Mouse (Mus musculus) neural tube, embryonic 13.5 days (tissue): ENCODE results near the gene Kifc3. TPM values are rescaled to one million over a fixed set of nuclear protein-coding genes. Genes with fewer than 3 reads are reported as not detected.

Source experiments
- ATAC-seq: fragments of 200-750 bp; cut with Nextera tagmentation; 2 replicates; pipeline ENCODE4 v1.8.0; 2017; ENCODE audit warnings: low read depth, mild to moderate bottlenecking, moderate TSS enrichment, moderate library complexity
- H3K27ac ChIP-seq: fragments of 300-500 bp; sonication (generic); replicated peaks from 2 replicates; pipeline ENCODE4 v1.5.1; 2015; ENCODE audit warnings: moderate library complexity, mild to moderate bottlenecking, inconsistent platforms
- H3K27me3 ChIP-seq: fragments of 300-500 bp; sonication (generic); 2 replicates; pipeline ENCODE4 v1.6.1; 2015; ENCODE audit warnings: mild to moderate bottlenecking, inconsistent platforms
- H3K36me3 ChIP-seq: fragments of 300-500 bp; sonication (generic); 2 replicates; pipeline ENCODE4 v1.6.1; 2015; ENCODE audit warnings: mild to moderate bottlenecking, inconsistent platforms
- H3K4me1 ChIP-seq: fragments of 300-500 bp; sonication (generic); replicated peaks from 2 replicates; pipeline ENCODE4 v1.6.1; 2015; ENCODE audit warnings: inconsistent platforms
- H3K4me2 ChIP-seq: fragments of 300-500 bp; sonication (generic); 2 replicates; pipeline ENCODE4 v1.6.1; 2015; ENCODE audit warnings: inconsistent platforms, mild to moderate bottlenecking, moderate library complexity
- H3K4me3 ChIP-seq: fragments of 300-500 bp; sonication (generic); 2 replicates; pipeline ENCODE4 v1.5.1; 2015; ENCODE audit warnings: mild to moderate bottlenecking, inconsistent platforms
- H3K9ac ChIP-seq: fragments of 300-500 bp; sonication (generic); 2 replicates; pipeline ENCODE4 v1.6.1; 2015; ENCODE audit warnings: moderate library complexity, mild to moderate bottlenecking, inconsistent platforms
- H3K9me3 ChIP-seq: fragments of 300-500 bp; sonication (generic); 2 replicates; pipeline ENCODE4 v1.6.1; 2016; ENCODE audit warnings: inconsistent platforms
- WGBS: fragments of 180-500 bp; shearing (Covaris S2); methylation state at CpG from one replicate; pipeline ENCODE4 v1.1.7; 2015; 5-methylcytosine and 5-hydroxymethylcytosine counted together
- polyA plus RNA-seq: library from polyadenylated mRNA; unstranded; fragments of >200 nt; fragmentation: Nextera tagmentation; extraction: Ambion mirVana; gene quantifications from 2 replicates; pipeline ENCODE4 v1.2.1, GENCODE M21; 2015

Gene Kifc3
- polyA plus RNA-seq, 1 experiment from 2014 or later: 17.8 TPM

GRCm38 (mm10) chr8:95226251-95227150 is 23.9 kb upstream of the Kifc3 start:
- WGBS: 46% methylated on average over 7 of the region's 7 CpGs
- ATAC-seq: no peak

GRCm38 (mm10) chr8:95223969-95224368 is 21.4 kb upstream of the Kifc3 start:
- Histone ChIP-seq H3K27me3 (no peaks in the 10 kb centered on the region), H3K27ac (no peak overlapping the region), H3K4me1 (peaks cover 14% of the 10 kb centered on the region), H3K4me2 (no peak overlapping the region), H3K9me3 (no peaks in the 10 kb centered on the region), H3K36me3 (no peaks in the 10 kb centered on the region), H3K9ac (no peak overlapping the region), H3K4me3 (no peak overlapping the region)
- 94% methylated on average over 5 of the region's 5 CpGs for WGBS
- ATAC-seq: no peak

More at GRCm38 (mm10) chr8:95226251-95227150, 23.9 kb upstream of the Kifc3 start:
- peaks cover 9% of the 10 kb centered on the region; the same call in 1 of the 2 replicates for H3K4me1 ChIP-seq
- no peak overlapping the region for H3K9ac ChIP-seq
- H3K4me2 ChIP-seq: no peak overlapping the region
- no peaks in the 10 kb centered on the region for H3K27me3 ChIP-seq
- H3K36me3 ChIP-seq: no peaks in the 10 kb centered on the region
- no peak overlapping the region for H3K27ac ChIP-seq
- no peaks in the 10 kb centered on the region for H3K9me3 ChIP-seq
- no peak overlapping the region for H3K4me3 ChIP-seq

- Histone ChIP-seq H3K9me3 (no peaks in the 10 kb centered on the region), H3K4me3 (no peak overlapping the region), H3K36me3 (no peaks in the 10 kb centered on the region), H3K4me2 (no peak overlapping the region), H3K4me1 (peaks cover 5% of the 10 kb centered on the region; the same call in 1 of the 2 replicates), H3K27me3 (no peaks in the 10 kb centered on the region), H3K9ac (0 out of 2 replicates have a peak overlapping the region, but pooled peaks have one; percentile 3), H3K27ac (no peak overlapping the region)
- 53% methylated on average over 2 of the region's 2 CpGs for WGBS
- ATAC-seq: no peak
Measured at GRCm38 (mm10) chr8:95221045-95221444, 18.4 kb upstream of the Kifc3 start.

- no peak overlapping the region for H3K4me3 ChIP-seq
- H3K9me3 ChIP-seq: no peaks in the 10 kb centered on the region
- no peak overlapping the region for H3K4me2 ChIP-seq
- WGBS: 39% methylated on average over 4 of the region's 7 CpGs
- H3K9ac ChIP-seq: 0 out of 2 replicates have a peak overlapping the region, but pooled peaks have one; percentile 3
- no peaks in the 10 kb centered on the region for H3K36me3 ChIP-seq
- no peak for ATAC-seq
- no peaks in the 10 kb centered on the region for H3K27me3 ChIP-seq
- H3K27ac ChIP-seq: no peak overlapping the region
- H3K4me1 ChIP-seq: peaks cover 5% of the 10 kb centered on the region; the same call in 1 of the 2 replicates
Measured at GRCm38 (mm10) chr8:95220571-95220998, 18.0 kb upstream of the Kifc3 start.

GRCm38 (mm10) chr8:95219623-95220022 is 17.0 kb upstream of the Kifc3 start:
- H3K36me3 ChIP-seq: no peaks in the 10 kb centered on the region
- H3K4me3 ChIP-seq: no peak overlapping the region
- ATAC-seq: no peak
- WGBS: 88% methylated on average over 8 of the region's 8 CpGs
- H3K4me1 ChIP-seq: peaks cover 5% of the 10 kb centered on the region; the same call in 1 of the 2 replicates
- H3K4me2 ChIP-seq: no peak overlapping the region
- H3K27me3 ChIP-seq: no peaks in the 10 kb centered on the region
- no peak overlapping the region for H3K27ac ChIP-seq
- H3K9ac ChIP-seq: no peak overlapping the region
- no peaks in the 10 kb centered on the region for H3K9me3 ChIP-seq

GRCm38 (mm10) chr8:95215709-95216360 is 13.2 kb upstream of the Kifc3 start:
- WGBS: 80% methylated on average over 11 of the region's 11 CpGs
- H3K9me3 ChIP-seq: no peaks in the 10 kb centered on the region
- H3K4me3 ChIP-seq: no peak overlapping the region
- no peaks in the 10 kb centered on the region for H3K36me3 ChIP-seq
- no peak overlapping the region for H3K4me2 ChIP-seq
- H3K27me3 ChIP-seq: no peaks in the 10 kb centered on the region
- H3K9ac ChIP-seq: no peak overlapping the region
- H3K4me1 ChIP-seq: peaks cover 6% of the 10 kb centered on the region
- H3K27ac ChIP-seq: no peak overlapping the region
- no peak for ATAC-seq

GRCm38 (mm10) chr8:95209924-95210323 is 7.3 kb upstream of the Kifc3 start:
- H3K27me3 ChIP-seq: no peaks in the 10 kb centered on the region
- ATAC-seq: peak; percentile 62
- no peaks in the 10 kb centered on the region for H3K9me3 ChIP-seq
- H3K4me3 ChIP-seq: no peak overlapping the region
- H3K27ac ChIP-seq: peak overlapping the region; percentile 75
- peak overlapping the region; percentile 38 for H3K9ac ChIP-seq
- H3K36me3 ChIP-seq: no peaks in the 10 kb centered on the region
- 11% methylated on average over 11 of the region's 11 CpGs for WGBS
- H3K4me2 ChIP-seq: peak overlapping the region; percentile 19; the same call in 1 of the 2 replicates
- peaks cover 31% of the 10 kb centered on the region for H3K4me1 ChIP-seq

GRCm38 (mm10) chr8:95205946-95206345 is 3.3 kb upstream of the Kifc3 start:
- Histone ChIP-seq H3K4me1 (peaks cover 45% of the 10 kb centered on the region), H3K36me3 (no peaks in the 10 kb centered on the region), H3K4me3 (no peak overlapping the region), H3K27ac (peak overlapping the region; percentile 86), H3K9me3 (no peaks in the 10 kb centered on the region), H3K4me2 (no peak overlapping the region), H3K9ac (no peak overlapping the region), H3K27me3 (no peaks in the 10 kb centered on the region)
- WGBS: 15% methylated on average over 8 of the region's 8 CpGs
- peak; percentile 58; the same call in 1 of the 2 replicates for ATAC-seq

- Histone ChIP-seq H3K36me3 (no peaks in the 10 kb centered on the region), H3K4me3 (no peak overlapping the region), H3K9me3 (no peaks in the 10 kb centered on the region), H3K9ac (no peak overlapping the region), H3K4me1 (peaks cover 29% of the 10 kb centered on the region), H3K4me2 (no peak overlapping the region), H3K27me3 (no peaks in the 10 kb centered on the region), H3K27ac (no peak overlapping the region)
- ATAC-seq: peak; percentile 60
- 20% methylated on average over 10 of the region's 10 CpGs for WGBS
Measured at GRCm38 (mm10) chr8:95204039-95204380, 1.4 kb upstream of the Kifc3 start.

- 49% methylated on average over 9 of the region's 9 CpGs for WGBS
- peaks cover 29% of the 10 kb centered on the region for H3K4me1 ChIP-seq
- no peaks in the 10 kb centered on the region for H3K9me3 ChIP-seq
- H3K4me2 ChIP-seq: no peak overlapping the region
- no peaks in the 10 kb centered on the region for H3K36me3 ChIP-seq
- H3K9ac ChIP-seq: no peak overlapping the region
- H3K27ac ChIP-seq: no peak overlapping the region
- H3K27me3 ChIP-seq: no peaks in the 10 kb centered on the region
- ATAC-seq: no peak
- H3K4me3 ChIP-seq: no peak overlapping the region
Measured at GRCm38 (mm10) chr8:95203326-95204038, 870 bp upstream of the Kifc3 start.

- ATAC-seq: no peak
- WGBS: 74% methylated on average over 8 of the region's 8 CpGs
Measured at GRCm38 (mm10) chr8:95202056-95202570, 499 bp downstream of the Kifc3 start.

More at GRCm38 (mm10) chr8:95202056-95202570, 499 bp downstream of the Kifc3 start:
- no peaks in the 10 kb centered on the region for H3K27me3 ChIP-seq
- no peaks in the 10 kb centered on the region for H3K36me3 ChIP-seq
- H3K27ac ChIP-seq: no peak overlapping the region
- H3K9ac ChIP-seq: no peak overlapping the region
- no peaks in the 10 kb centered on the region for H3K9me3 ChIP-seq
- H3K4me2 ChIP-seq: no peak overlapping the region
- H3K4me1 ChIP-seq: peaks cover 29% of the 10 kb centered on the region
- no peak overlapping the region for H3K4me3 ChIP-seq
